Mouse (Mus musculus): ENCODE data around the gene Osbpl3.

GRCm38 (mm10) chr6:50486035-50486902 is 30.3 kb upstream of the Osbpl3 start:
- no peak for TF ChIP-seq CTCF (IDR thresholded peaks at IDR 0.05; ENCODE audit: insufficient read depth, low read depth, low read length)
- no peak for TF ChIP-seq POLR2A (IDR thresholded peaks at IDR 0.05; ENCODE audit: insufficient read depth, low read depth, low read length)

All from olfactory bulb, adult 2 months (tissue).